15 mouse cellular contexts compared by ENCODE assay signal in the genomic region with DNA sequence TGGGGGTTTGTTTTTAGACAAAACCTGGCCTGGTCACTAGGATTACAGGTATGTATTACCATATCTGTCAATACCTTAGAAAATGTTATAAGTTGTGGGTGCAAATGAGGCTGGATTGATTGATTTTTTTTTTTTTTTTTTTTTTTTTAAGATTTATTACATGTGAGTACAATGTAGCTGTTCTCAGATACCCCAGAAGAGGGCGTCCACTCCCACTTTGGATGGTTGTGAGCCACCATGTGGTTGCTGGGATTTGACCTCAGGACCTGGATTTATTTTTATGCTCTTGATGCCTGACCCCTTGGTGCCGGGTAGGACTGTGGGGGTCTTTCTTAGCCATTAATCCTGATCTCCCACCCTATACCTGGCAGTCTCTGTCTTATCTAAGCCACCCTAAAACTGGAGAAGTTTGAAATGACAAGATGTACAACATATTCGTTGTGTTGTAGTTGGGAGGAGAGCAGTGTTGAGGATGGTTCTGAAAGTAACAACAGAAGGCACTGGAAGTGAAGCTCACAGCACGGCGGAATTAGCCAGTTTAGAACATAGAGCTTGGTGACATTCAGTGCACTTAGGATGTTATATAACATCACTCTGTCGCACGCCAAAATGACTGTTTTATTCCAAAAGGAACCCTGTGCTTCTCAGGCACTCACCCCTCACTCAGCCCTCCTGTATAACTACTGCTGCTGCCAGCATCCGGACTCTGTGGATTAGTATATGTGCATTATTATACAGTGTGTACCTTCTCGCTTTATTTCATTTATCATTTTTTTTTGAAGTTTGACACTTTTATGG. TPM values are rescaled to one million over a fixed set of nuclear protein-coding genes. Genes with fewer than 3 reads are reported as not detected.
DNase-seq lines count a peak whose midpoint lies in the region; ATAC-seq and TF ChIP-seq lines count a peak whose summit lies in the region.
"Had no signal": no experiment of that assay in that cellular context is flagged by ENCODE, and none has a peak within 500 bp of the region (broad histone marks: within the 10 kb centered on the region; RNA-seq: fewer than 3 reads in every experiment).

No protein-coding gene starts in this region.

- DNase-seq in kidney, postnatal 0 days (ENCODE audit: low spot score): no peak
- peak; percentile 36 for DNase-seq in 416B (ENCODE audit: low read depth)
- peak; percentile 12 for DNase-seq in A20 (ENCODE audit: low read depth, low spot score)
- peak; percentile 22 for DNase-seq in WW6 (ENCODE audit: low read depth, low spot score)
- no peak for DNase-seq in left cerebral cortex, postnatal 10 days (ENCODE audit: extremely low spot score in 1 of 2, low spot score in 2 of 2)
- no peak for DNase-seq in left cerebral cortex, adult 9 months (ENCODE audit: low spot score in 2 of 2)
- DNase-seq: heart, postnatal 10 days; kidney, postnatal 4 days; liver, embryonic 13.5 days had no signal

- no peak overlapping the region for H3K27ac ChIP-seq in kidney, postnatal 0 days
- no peak overlapping the region for H3K27ac ChIP-seq in kidney, embryonic 14.5 days (ENCODE audit: low read depth, low read length)
- H3K27ac ChIP-seq: liver, embryonic 13.5 days; stomach, embryonic 15.5 days had no signal

- no peaks in the 10 kb centered on the region for H3K4me1 ChIP-seq in kidney, postnatal 0 days (replicated peaks; ENCODE audit: insufficient read depth, low read length)
- no peaks in the 10 kb centered on the region for H3K4me1 ChIP-seq in kidney, embryonic 14.5 days (ENCODE audit: control insufficient read depth, insufficient read depth, low read length)
- H3K4me1 ChIP-seq: stomach, embryonic 15.5 days had no signal

- H3K4me2 ChIP-seq in kidney, postnatal 0 days (ENCODE audit: low read length): no peak overlapping the region
- no peak overlapping the region for H3K4me2 ChIP-seq in kidney, embryonic 14.5 days (replicated peaks; ENCODE audit: low read depth, low read length)
- H3K4me2 ChIP-seq: liver, embryonic 13.5 days; stomach, embryonic 15.5 days had no signal

- no peak overlapping the region for H3K4me3 ChIP-seq in kidney, postnatal 0 days (replicated peaks; ENCODE audit: low read depth, low read length)
- H3K4me3 ChIP-seq in kidney, embryonic 14.5 days (ENCODE audit: low read length): no peak overlapping the region
- H3K4me3 ChIP-seq: liver, embryonic 13.5 days; myocyte; stomach, embryonic 15.5 days had no signal

- no peaks in the 10 kb centered on the region for H3K27me3 ChIP-seq in kidney, postnatal 0 days (ENCODE audit: insufficient read depth, low read length)
- H3K27me3 ChIP-seq in kidney, embryonic 14.5 days (ENCODE audit: control insufficient read depth, insufficient read depth, low read length): no peaks in the 10 kb centered on the region
- H3K27me3 ChIP-seq: liver, embryonic 13.5 days; stomach, embryonic 15.5 days had no signal

- peaks cover 80% of the 10 kb centered on the region for H3K36me3 ChIP-seq in kidney, postnatal 0 days (ENCODE audit: insufficient read depth, low read length)
- peaks cover 96% of the 10 kb centered on the region for H3K36me3 ChIP-seq in kidney, embryonic 14.5 days (ENCODE audit: control insufficient read depth, insufficient read depth, low read length)

- intact Hi-C loops in left cerebral cortex, postnatal 10 days (cut with DNase I): loop anchor here (5.0 kb wide), 1 partner anchor 44 kb away; no protein-coding TSS in a partner anchor

- no peaks in the 10 kb centered on the region for H3K9me3 ChIP-seq in kidney, postnatal 0 days (replicated peaks; ENCODE audit: low read length)
- no peaks in the 10 kb centered on the region for H3K9me3 ChIP-seq in kidney, embryonic 14.5 days (ENCODE audit: control insufficient read depth, low read length)
- H3K9me3 ChIP-seq: liver, embryonic 13.5 days; stomach, embryonic 15.5 days had no signal

- peak; percentile 35; the same call in 1 of the 2 replicates for TF ChIP-seq CTCF in kidney, postnatal 0 days (IDR thresholded peaks at IDR 0.05; ENCODE audit: low read depth)

- ATAC-seq in kidney, postnatal 0 days (replicated peaks; ENCODE audit: low FRiP score, low read depth): no peak
- no peak for ATAC-seq in kidney, embryonic 14.5 days (ENCODE audit: low FRiP score, low TSS enrichment)
- ATAC-seq: inflammation-experienced regulatory T-cells, adult 6 months had no signal

- WGBS in kidney, postnatal 0 days: 85% methylated on average over 9 of the region's 9 CpGs
- WGBS in kidney, embryonic 14.5 days: 90% methylated on average over 9 of the region's 9 CpGs

- H3K9ac ChIP-seq in kidney, postnatal 0 days (ENCODE audit: low read depth, low read length): no peak overlapping the region
- H3K9ac ChIP-seq in kidney, embryonic 14.5 days (ENCODE audit: low read depth, low read length): no peak overlapping the region
- H3K9ac ChIP-seq: liver, embryonic 13.5 days; stomach, embryonic 15.5 days had no signal

RNA-seq across cellular contexts. Expression of gene Nfx1, which starts 30.3 kb away (rescaled TPM):
- 55.1 and 56.5 TPM in 2 replicates for polyA plus RNA-seq in kidney, postnatal 0 days (2015; fragmentation: Nextera tagmentation; extraction: Ambion mirVana)
- polyA plus RNA-seq in kidney, embryonic 14.5 days (2014; fragmentation: Nextera tagmentation; extraction: Ambion mirVana): 58.6 and 103 TPM in 2 replicates
- 10 to 100 TPM; 58.8 to 59.4 TPM for total RNA-seq in left cerebral cortex, postnatal 10 days (2021)

RNA-seq across cellular contexts. Expression of gene Aqp7, which starts 46.9 kb away (rescaled TPM):
- 3.0 and 4.4 TPM in 2 replicates for polyA plus RNA-seq in kidney, postnatal 0 days (2015; fragmentation: Nextera tagmentation; extraction: Ambion mirVana)
- polyA plus RNA-seq in kidney, embryonic 14.5 days (2014; fragmentation: Nextera tagmentation; extraction: Ambion mirVana): 0.46 and 0.53 TPM in 2 replicates
- total RNA-seq in left cerebral cortex, postnatal 10 days (2021): not detected
- total RNA-seq: granulocyte monocyte progenitor cell, adult 5-6 weeks; left cerebral cortex, postnatal 14 days had no signal
- polyA plus RNA-seq: myocyte had no signal

RNA-seq across cellular contexts. Expression of gene Chmp5, which starts 52.8 kb away (rescaled TPM):
- polyA plus RNA-seq in kidney, postnatal 0 days (2015; fragmentation: Nextera tagmentation; extraction: Ambion mirVana): 160 and 164 TPM in 2 replicates
- 113 and 137 TPM in 2 replicates for polyA plus RNA-seq in kidney, embryonic 14.5 days (2014; fragmentation: Nextera tagmentation; extraction: Ambion mirVana)
- total RNA-seq in left cerebral cortex, postnatal 10 days (2021): 10 to 100 TPM; 66.9 to 71.9 TPM

RNA-seq across cellular contexts. Expression of gene Bag1, which starts 52.9 kb away (rescaled TPM):
- polyA plus RNA-seq in kidney, postnatal 0 days (2015; fragmentation: Nextera tagmentation; extraction: Ambion mirVana): 284 and 295 TPM in 2 replicates
- polyA plus RNA-seq in kidney, embryonic 14.5 days (2014; fragmentation: Nextera tagmentation; extraction: Ambion mirVana): 235 and 248 TPM in 2 replicates
- 100 to 1,000 TPM; 167 to 168 TPM for total RNA-seq in left cerebral cortex, postnatal 10 days (2021)

Comparison
In these comparisons a context has a peak if more than half of its experiments do, and no peak if none do; other contexts are left out.
1. DNase-seq: peak in 416B (single experiment), A20 (single experiment) and WW6 (single experiment); none in kidney, postnatal 0 days (single experiment), left cerebral cortex, postnatal 10 days (0 of 2) and left cerebral cortex, adult 9 months (0 of 2).